Mouse (Mus musculus) ovary, postnatal 10 days (tissue): ENCODE measurements around the gene Ifitm10.
A peak's percentile ranks its signal among the peaks of the same experiment; 100 is the strongest.
"Not testable (repeated sequence)": the region's sequence is repeated elsewhere in the genome, so short reads cannot be mapped to it uniquely, and the experiment has no call there.

Experiments used
- DNase-seq: peaks from one replicate; pipeline ENCODE4 v3.0.0; 2022; ENCODE audit warnings: low spot score

Ifitm10 gene

DNA sequence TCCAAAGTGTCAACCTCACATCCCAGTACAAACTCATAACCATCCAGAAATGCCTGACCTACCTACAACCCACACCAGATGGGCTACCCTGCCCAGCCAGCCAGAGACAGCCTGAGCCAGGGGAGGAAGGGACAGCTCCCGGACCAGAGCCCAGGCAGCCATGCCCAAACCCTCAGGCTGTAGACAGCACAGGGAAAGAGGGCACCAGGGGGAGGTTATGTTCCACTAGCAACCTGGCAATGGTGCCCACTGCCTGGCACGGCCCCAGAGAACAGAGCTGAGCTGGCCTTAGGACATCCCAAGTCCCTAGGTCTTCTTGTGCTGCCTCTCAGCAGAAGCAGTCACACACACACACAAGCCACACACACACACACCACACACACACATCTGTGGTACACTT is 4.7 kb downstream of the Ifitm10 start:
- no peak for DNase-seq

DNA sequence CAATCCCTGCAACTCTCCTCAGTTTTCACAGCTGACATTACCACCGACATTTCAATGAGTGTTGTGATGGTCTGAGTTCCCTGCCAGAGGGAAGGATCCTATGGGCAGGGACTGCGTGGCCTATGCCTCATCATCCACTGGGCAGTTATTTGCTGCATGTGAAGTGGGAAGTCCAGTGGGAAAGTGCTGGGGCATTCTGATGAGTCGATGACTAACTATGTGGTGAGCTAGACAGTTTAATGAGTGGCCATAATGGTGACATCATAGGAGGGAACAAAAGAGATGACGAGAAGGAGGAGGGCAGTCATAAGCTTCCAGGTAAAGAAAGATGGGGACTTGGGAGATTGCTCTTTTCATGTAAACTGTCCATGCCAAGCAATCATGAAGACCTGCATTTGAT is 10.4 kb downstream of the Ifitm10 start:
- no peak for DNase-seq

DNA sequence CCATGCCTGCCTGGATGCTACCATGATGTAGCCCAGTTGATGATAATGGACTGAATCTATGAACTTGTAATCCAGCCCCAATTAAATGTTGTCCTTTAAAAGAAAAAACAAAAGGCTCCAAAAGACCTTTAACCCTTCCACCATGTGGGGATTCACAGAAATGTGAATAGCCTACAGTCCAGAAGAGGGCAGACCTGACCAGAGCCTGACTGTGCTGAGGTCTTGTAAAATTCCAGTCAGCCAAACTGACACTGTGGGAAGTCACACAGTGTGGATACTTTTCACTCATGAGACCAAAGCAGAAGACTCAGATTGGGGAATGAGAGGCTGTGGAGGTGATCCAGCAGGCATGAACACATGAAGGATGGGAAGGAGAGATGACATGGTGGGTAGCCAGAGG is 12.8 kb downstream of the Ifitm10 start:
- DNase-seq = no peak

DNA sequence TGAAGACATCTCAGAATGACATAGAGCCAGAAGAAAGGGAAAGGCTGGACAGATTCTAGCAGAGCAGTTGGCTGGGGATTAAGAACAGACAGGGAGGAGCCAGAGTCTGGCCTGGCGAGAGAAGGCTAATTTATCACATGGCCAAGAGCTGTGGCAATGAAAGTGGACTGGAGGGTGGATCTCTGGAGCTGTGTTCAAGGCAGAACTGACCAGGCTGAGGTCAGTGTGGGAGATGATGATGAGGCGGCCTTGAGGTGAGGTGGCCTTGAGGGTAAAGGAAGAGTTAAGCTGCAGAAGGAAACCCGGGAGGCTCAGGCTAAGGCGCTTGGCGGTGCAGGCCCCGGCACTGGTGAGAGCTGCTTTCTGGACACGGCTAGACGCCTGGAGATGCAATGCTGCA is 14.4 kb downstream of the Ifitm10 start:
- no peak for DNase-seq

DNA sequence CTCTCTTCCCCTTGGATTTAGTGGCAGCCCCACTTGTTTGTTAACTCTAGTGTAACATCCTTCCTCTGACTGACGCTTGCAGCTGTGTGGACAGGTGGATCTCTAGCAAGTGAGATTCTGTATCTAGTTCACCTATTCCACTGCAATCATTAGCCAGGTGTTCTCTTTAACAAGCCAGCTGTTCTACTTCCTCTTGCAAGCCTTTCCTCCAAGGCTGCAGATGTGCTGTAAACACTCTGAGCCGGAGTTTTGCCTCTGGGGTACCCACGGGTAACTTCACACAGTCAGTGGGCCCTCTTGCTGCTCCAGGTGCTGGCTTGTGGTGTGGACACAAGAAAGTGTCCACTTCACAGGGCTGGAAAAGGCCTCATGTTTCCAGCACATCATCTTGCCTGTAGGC is 16.0 kb downstream of the Ifitm10 start:
- no peak for DNase-seq

DNA sequence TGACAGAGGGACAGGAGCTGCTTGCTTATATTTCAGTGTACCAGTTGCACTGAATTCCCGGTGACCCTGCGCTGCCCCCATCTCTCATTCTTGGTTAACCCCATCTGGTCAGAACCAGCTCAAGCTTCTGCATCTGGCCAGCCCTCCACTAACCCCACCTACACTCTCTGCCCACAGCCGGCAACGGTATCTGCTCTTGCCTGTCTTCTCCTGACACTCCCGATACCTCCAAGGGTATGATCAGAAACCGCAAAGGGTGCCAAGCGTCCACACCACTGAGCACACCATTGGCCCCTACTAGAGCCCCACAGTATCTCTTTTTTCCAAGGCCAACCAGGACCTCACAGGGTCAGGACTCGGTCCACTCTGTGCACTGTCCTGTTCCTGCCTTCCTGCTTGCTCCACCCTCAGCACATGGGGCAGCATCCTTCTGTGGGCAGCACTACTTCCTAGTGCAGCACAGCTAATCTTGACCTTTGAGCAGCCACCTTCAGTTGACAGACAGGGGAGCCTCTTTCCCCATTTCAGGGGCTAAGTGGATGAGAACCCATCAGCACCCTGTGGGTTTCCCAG is 18.8 kb downstream of the Ifitm10 start:
- no peak for DNase-seq

DNA sequence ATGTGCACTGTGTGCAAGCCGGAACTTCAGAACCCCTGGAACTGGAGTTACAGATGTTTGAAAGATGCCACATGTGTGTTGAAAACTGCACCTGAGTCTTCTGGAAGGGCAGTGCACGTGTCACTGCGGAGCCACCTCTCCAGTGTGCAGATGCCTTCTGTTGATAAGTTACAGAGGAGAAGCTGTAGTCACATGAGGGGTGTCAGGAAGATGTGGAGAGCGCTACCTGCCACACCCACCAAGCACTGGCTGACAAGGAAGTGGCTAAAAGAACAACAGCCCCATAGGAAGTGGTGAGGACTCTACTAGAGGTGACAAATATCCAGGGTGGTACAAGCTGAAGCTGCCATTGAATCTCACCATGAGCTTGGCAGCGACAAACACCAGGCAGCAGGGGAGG is 19.7 kb downstream of the Ifitm10 start:
- DNase-seq = no peak

DNA sequence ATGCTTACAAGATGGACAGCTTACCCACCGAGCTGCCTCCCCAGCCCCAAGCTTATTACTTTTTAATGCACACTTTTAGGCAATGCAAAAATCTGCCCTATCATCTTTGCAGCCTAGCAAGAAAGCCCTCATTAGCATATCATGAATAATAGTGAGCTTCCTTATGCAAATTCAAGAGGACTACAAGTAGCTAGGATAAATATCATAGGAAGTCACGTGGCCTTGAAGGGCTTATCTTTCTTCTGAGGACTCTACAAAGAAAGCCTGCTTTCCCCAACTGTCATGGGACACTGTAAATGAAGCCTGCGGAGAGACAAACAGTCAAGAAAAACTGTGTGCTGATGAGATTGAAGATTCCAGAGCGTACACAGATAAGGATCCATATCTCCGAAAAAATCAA is 22.0 kb downstream of the Ifitm10 start:
- no peak for DNase-seq

DNA sequence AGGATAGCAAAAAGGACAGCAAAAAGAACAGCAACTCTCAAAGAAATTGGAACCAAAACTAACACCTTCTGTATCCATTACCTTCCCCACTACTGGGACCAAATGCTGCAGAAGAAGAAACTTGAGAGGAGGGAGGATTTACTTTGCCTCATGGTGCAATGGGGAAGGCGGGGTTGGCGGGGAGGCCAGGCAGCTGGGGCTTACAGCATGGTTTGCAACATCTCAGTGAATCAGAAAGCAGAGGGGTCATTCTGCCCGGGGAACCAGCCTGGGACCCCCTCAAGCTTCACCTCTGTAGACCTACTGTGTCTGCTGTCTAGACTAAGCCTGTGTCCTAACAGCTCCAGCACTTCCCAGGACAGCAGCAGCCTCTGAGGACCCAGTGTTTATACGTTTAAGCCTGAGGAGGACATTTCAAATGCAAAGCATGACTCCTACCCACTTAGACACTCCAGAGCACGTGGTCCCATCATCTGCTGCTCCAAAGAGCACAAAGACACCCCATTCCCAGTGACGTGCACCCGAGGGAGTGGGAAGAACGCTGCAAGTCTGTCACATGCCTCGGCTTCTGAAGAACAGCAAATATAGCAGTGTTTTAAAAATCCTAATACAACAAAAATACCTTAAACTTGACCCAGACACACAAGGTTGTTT is 24.1 kb downstream of the Ifitm10 start:
- DNase-seq = no peak

DNA sequence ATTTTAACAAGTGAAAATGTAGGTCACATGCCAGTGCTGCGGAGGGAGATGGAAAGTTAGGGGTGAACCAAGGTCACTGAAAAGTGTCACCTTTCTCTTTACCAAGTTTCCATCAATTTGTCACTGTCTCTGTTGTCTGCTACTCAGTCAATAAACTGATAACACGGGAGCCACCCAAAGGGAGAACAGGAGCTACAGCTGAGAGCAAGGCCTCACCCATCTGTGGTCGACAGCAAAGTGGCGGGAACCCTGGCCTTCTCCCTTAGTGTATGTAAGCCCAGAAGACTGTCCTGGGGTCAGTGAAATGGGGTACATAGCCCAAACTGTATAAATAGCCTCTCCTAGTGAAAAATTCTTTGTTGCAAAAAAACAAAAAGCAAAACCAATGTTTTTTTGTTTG is 26.0 kb downstream of the Ifitm10 start:
- DNase-seq = no peak

DNA sequence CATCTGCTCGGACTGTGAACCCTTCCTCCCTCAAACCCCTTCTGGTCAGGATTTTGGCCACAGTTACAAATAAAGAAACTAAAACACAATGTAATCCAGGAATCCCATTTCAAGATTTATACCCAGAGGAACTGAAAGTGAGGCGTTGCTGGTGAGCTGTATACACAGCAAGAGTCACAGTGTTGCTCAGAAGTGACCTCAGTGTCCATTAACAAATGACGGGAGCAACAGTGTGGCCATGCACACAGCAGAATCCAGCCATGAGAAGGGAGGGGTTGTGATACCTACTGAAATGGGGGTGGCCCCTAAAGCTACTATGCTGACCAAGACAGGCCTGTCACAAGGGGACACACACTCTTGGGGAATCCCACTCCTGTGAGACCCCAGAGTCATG is 31.3 kb downstream of the Ifitm10 start:
- DNase-seq = no peak

DNA sequence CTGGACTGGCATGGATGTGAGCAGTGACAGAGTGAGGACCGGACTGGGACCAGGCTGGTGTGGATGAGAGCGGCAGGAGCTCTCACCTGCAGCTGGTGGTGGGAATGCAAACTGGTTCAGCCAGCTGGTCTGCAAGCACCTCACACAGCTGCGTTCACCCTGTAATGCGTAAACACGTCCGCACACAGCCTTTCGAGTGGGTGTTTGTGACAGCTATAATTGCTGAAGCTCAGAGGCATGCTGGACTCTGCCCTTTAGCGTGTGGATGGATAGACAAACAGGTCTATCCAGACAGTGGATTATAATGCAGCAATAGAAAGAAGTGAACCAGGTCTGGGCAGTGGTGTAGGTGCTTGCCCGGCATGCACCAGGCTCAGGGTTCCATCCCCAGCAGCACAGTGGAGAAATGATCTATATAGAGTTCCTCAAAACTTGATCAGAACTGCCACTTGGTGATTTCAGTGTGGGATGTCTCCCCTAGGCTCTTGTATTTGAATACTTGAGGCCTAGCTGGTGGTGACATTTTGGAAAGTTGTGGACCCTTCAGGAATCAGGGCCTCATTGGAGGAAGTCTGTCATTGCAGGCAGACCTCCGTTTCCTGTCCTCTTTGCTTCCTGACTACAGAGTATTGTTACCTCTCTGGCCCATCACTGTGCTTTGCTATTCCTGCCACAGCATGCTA is 31.8 kb downstream of the Ifitm10 start:
- no peak for DNase-seq

DNA sequence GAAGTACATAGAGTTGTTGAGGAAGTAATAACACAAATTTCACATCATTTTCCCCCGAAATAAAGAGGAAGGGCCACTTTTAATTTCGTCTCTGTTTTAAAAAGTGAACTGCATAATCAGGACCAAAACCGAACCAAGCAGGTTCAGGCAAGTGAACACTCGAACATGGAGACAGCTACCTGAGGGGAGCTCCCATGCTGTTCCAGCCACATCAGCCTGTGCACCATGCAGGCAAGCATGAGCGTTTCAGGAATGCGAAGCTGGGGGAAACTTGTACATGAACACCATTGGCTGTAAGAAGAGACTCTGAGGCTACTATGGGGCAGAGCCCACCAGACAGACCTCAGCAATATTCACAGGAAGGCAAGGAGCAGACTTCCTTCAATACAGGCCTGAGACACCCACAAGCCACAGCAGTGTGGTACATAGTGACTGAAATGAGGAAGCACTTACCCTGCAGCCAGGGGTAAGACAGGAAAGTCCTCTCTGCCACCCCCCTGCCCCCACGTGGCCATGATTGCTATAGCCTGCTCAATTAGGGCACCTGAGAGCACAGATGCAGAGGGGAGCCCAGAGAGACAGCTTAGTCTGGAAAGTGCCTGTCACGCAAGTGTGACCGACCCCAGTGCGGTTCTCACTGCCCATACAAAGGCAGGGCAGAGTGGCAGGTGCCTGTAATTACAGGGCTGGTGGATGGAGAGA is 33.1 kb downstream of the Ifitm10 start:
- DNase-seq = no peak

DNA sequence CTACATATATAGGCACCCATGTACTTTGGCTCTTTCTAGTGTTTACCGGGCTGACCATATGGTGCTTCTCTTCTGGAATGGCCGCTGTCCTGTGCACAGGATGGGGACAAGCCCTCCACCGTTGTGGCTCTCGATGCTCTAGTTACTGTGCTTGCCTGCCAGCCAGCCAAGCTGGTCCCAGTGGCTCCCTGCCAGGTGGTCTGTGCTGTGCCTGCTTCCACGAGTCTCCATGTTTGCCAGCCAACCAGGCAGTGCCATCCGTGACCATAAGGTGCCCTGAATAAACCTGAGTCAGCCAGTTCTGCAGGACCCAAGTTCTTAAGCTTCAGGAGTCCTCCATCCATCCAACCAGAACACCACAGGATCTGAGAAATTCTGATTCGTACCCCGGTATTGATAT is 38.4 kb downstream of the Ifitm10 start:
- no peak for DNase-seq

DNA sequence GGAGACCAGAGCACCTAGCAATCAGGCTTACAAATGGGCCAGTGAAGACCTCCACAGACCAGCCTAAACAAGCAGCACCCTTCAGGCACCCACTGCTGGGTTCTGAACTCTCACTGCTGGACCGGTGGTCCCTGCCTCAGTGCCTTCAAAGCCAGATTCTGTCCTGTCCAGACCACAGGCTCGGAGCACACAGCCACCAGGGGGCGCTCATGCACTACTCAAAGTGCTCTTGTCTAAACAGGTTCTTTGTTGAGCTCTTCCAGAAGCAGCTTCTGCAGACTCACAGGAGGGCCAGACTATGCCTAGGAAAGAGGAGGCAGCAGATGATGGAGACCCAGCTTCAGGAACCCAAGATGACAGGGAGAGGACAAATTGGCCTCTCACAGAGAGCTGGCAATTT is 39.3 kb downstream of the Ifitm10 start:
- peak; percentile 81 for DNase-seq

DNA sequence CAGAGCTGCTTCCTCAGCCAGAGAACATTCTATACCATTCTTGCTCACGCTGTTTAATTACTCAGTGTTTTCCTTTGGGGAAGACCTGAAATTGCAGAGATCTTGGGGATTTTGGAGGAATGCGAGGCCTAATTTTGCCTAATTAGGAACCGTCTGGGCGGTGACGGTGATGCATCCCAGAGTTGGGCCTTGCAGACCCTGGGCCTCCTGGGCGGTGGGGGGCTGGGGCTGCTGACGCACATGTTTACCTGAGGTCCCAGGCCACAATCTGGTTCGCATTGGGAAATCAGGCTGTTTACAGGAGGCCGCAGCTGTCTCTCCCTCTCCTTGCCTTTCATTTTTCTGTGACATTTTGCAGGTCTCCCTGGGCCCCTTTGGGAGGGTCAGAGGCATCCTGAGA is 40.8 kb downstream of the Ifitm10 start:
- DNase-seq = not testable (repeated sequence)

DNA sequence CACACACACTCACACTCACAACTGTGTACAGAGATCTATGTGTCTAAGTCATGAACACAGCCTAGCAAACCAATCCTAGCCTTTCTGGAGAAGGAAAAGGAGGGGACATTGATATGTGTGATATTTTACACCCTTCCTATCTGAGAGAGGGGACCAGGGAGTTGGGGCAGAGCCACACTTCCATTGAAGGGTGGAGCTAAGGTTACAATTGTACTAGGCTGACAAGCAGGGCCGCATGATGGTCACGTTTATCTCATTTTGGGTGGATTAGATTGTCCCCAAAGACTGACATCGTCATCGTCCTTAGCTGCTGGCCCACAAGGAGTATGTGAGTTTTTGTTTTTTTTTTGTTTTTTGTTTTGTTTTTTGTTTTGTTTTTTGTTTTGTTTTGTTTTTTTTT is 42.3 kb downstream of the Ifitm10 start:
- no peak for DNase-seq

DNA sequence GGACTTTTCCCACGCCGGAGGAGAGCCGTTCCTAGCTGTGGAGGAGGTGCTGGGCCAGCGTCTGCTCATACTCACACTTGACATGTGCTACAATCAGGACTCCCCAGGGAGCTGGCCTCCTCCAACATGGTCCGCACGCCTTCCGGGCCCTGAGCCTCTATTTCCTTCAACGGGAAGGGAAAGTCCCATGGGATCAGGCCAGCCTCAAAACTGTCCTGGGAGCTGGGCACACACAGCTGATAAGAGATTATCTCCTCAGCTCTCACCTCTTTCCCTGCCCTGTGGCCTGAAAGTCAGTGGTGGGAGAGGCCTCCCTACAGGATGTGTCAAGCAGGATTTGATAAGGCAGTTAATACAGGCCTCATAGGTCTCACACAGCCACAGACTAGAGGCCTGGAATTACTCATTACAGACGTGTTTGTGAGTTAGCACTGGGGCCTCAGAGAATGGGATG is 43.3 kb downstream of the Ifitm10 start:
- no peak for DNase-seq

DNA sequence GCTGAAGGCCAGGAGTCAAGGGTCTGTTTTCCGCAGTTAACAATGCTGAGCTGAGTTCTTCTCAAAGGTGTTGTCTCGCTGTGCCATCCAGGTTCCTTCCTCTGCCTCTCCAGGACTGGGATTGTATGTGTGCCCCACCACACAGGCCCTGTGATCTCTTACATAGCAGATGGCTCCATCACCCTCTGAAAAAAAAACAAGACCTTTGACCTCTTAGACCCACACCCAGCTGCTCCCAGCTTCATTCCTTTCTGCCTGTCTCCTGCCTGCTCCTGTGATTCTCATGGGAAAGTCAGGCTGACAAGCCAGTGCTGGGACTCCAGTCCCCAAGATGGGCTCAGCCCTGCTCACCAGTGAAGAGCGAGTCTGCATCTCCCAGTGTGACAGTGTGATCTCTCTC is 45.0 kb downstream of the Ifitm10 start:
- DNase-seq = no peak

DNA sequence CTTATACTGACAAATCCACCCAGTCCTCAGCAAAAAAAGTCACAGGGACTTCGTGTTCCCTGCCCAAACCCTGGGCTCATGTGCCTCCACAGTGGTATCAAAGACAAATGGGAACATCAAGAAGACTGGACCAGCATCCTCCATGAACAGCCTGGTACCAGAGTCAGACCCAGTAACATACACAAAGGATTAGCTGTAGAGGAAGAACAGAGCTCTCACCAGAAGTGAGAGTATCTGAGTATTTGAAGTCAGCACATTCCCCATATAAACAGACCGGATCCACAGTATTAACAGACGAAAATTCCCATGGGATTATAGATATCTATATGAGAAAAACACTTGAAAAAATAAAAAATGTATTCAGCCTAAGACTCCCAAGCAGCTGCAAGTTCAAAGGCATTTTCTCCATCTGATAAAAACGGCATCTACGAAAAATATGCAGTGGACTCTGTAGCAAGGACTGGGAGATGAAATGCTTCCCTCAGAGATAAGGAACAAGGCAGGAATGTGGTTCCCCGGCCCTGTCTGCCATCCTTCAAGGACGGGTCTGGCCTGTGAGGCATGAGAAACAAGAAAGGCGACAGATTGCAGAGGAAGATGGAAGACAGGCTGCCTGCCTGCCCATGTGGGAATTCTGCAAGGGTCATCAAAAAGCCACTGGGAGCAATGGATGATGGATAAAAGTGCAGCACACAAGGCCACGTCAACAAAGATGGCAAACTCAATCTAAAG is 46.7 kb downstream of the Ifitm10 start:
- no peak for DNase-seq

DNA sequence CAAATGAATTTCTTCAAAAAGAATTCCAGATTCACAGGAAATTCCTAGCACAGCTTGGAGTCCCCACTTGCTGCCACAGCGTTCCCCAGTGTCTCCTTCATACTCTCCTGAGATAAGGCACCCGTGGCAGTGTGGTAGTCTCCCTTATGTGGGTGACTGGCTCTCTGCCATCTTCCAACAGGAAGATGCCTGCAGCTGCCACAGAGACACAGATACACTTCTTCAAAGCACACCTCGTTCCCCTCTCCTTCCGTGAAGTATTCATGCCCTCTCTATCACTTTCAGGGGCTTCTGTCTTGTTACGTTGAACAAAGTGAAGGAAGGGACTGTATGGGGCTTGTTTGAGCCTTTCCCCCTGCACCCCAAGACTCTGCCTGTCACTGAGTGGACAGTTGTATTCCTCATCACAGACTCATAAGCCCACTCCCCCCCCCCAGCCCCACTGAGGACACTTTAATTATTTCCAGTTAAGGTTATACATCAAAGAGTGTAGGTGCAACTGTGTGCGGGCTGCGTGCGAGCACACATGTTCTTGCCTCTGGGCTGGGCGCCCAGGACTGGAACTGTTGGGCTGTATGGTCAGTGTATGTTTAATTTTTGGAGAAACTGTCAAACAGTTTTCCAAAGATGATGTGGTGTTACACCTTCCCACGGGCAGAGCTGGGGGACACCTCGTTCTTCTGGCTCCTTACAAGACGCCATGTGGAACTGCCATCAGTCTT is 50.0 kb downstream of the Ifitm10 start:
- no peak for DNase-seq

DNA sequence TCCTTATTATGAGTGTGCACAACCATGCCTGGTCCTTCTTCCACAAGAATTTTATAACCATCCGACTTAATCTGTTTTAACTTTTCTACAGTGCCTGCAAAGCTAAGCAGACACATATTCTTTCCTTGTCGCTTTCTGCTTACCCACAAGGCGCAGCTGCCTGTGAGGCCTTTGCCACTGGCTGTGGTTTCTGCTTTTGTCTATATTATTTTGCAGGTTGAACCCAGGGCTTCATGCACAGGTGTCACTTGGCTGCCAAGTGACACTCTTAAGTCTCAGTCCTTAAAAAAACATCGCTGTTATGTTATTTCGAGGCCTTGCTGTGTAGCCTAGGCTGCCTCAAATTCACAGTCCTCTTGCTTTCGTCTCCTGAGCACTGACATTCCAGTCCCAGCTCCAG is 50.9 kb downstream of the Ifitm10 start:
- no peak for DNase-seq
